Mouse (Mus musculus) hindbrain, embryonic 14.5 days (tissue): Measurements from ENCODE around the gene Hesx1. TPM values are rescaled to one million over a fixed set of nuclear protein-coding genes. Genes with fewer than 3 reads are reported as not detected.

Source experiments
- ATAC-seq: fragments of 200-750 bp; cut with Nextera tagmentation; 2 replicates; pipeline ENCODE4 v1.8.0; 2017; ENCODE audit warnings: moderate number of reproducible peaks, mild to moderate bottlenecking, moderate TSS enrichment, moderate library complexity; ENCODE audit not compliant: low FRiP score
- DNase-seq: peaks from one replicate; pipeline ENCODE4 v3.0.0-alpha.2; 2015; ENCODE audit warnings: low spot score
- H3K27ac ChIP-seq: fragments of 300-500 bp; sonication (generic); 2 replicates; pipeline ENCODE4 v1.5.1; 2014; ENCODE audit warnings: mild to moderate bottlenecking, moderate library complexity
- H3K27me3 ChIP-seq: fragments of 300-500 bp; sonication (generic); 2 replicates; pipeline ENCODE4 v1.6.1; 2014; ENCODE audit warnings: mild to moderate bottlenecking, low read length, mixed read lengths; ENCODE audit not compliant: control insufficient read depth, insufficient read depth
- H3K36me3 ChIP-seq: fragments of 300-500 bp; sonication (generic); replicated peaks from 2 replicates; pipeline ENCODE4 v1.6.1; 2014; ENCODE audit not compliant: control insufficient read depth, insufficient read depth
- H3K4me1 ChIP-seq: fragments of 300-500 bp; sonication (generic); replicated peaks from 2 replicates; pipeline ENCODE4 v1.6.1; 2014; ENCODE audit warnings: antibody characterized with exemption, low read length, mixed read lengths; ENCODE audit not compliant: control insufficient read depth, insufficient read depth
- H3K4me2 ChIP-seq: fragments of 300-500 bp; sonication (generic); replicated peaks from 2 replicates; pipeline ENCODE4 v1.6.1; 2014; ENCODE audit warnings: mild to moderate bottlenecking, moderate library complexity
- H3K4me3 ChIP-seq: fragments of 300-500 bp; sonication (generic); replicated peaks from 2 replicates; pipeline ENCODE4 v1.5.1; 2014; ENCODE audit warnings: mild to moderate bottlenecking, low read length
- H3K9ac ChIP-seq: fragments of 300-500 bp; sonication (generic); 2 replicates; pipeline ENCODE4 v1.6.1; 2014
- H3K9me3 ChIP-seq: fragments of 300-500 bp; sonication (generic); 2 replicates; pipeline ENCODE4 v1.6.1; 2016; ENCODE audit warnings: low read length; ENCODE audit not compliant: control insufficient read depth
- WGBS: fragments of 180-500 bp; shearing (Covaris S2); extraction: QIAGEN DNeasy Blood & Tissue Kit; methylation state at CpG from one replicate; pipeline ENCODE4 v1.1.7; 2014; 5-methylcytosine and 5-hydroxymethylcytosine counted together
- polyA plus RNA-seq: library from polyadenylated mRNA; unstranded; fragments of >200 nt; fragmentation: Nextera tagmentation; extraction: Ambion mirVana; gene quantifications from 2 replicates; pipeline ENCODE4 v1.2.1, GENCODE M21; 2014

The Hesx1 gene
- polyA plus RNA-seq, 1 experiment from 2014 or later: 0.20 TPM

DNA sequence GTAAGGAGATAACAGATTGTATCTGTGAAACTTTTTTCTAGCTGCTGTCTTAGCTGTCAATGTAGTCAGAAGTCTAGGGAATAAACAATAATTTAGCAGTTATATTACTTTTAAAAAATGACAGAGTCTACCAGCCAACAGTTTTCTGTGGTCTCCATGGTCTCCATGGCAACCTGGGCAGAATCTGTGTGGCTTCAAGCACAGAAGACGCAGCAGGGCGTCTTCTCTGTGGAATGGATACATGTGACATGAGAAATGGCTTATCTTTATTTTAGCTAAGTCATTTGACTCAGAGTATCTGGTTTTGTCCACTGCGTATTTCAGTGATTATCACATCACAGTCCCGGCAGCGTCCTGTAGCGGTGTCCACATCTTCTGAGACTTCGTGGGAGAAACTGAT lies 18.0 kb upstream of the Hesx1 start:
- no peak overlapping the region for H3K4me2 ChIP-seq
- peak; percentile 37 for DNase-seq
- H3K27me3 ChIP-seq: no peaks in the 10 kb centered on the region
- ATAC-seq: no peak
- peaks cover 8% of the 10 kb centered on the region; the same call in 1 of the 2 replicates for H3K4me1 ChIP-seq
- H3K9ac ChIP-seq: no peak overlapping the region
- no peak overlapping the region for H3K27ac ChIP-seq
- 28% methylated on average over 7 of the region's 7 CpGs for WGBS
- no peaks in the 10 kb centered on the region for H3K36me3 ChIP-seq
- H3K9me3 ChIP-seq: peaks cover 6% of the 10 kb centered on the region; the same call in 1 of the 2 replicates
- H3K4me3 ChIP-seq: no peak overlapping the region

DNA sequence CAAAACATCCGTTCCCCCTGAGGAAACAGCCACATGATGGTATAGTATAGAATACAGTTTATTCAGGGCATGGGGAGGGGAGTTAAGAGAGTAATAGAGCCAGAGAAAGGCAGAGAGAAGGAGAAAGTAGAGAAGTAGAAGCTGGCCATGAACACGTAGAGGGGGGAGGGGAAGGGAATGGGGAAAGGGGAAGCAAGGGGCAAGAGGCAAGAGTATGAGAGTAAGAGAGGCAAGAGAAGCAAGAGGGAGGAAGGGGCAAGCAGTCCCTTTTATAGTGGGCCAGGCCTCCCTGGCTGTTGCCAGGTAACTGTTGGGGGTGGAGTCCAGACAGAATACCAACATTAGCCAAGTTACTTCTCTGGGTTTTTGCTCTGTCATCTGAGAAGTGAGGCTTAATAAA lies 16.7 kb upstream of the Hesx1 start:
- ATAC-seq (no peak), DNase-seq (no peak)
- H3K4me1 ChIP-seq: 0 out of 2 replicates have a peak, but pooled peaks cover 7% of the 10 kb centered on the region
- H3K9me3 ChIP-seq: peaks cover 6% of the 10 kb centered on the region; the same call in 1 of the 2 replicates
- H3K4me3 ChIP-seq: no peak overlapping the region
- H3K27ac ChIP-seq: no peak overlapping the region
- H3K4me2 ChIP-seq: no peak overlapping the region
- H3K36me3 ChIP-seq: no peaks in the 10 kb centered on the region
- no peak overlapping the region for H3K9ac ChIP-seq
- no peaks in the 10 kb centered on the region for H3K27me3 ChIP-seq
- 45% methylated on average over 2 of the region's 2 CpGs for WGBS

DNA sequence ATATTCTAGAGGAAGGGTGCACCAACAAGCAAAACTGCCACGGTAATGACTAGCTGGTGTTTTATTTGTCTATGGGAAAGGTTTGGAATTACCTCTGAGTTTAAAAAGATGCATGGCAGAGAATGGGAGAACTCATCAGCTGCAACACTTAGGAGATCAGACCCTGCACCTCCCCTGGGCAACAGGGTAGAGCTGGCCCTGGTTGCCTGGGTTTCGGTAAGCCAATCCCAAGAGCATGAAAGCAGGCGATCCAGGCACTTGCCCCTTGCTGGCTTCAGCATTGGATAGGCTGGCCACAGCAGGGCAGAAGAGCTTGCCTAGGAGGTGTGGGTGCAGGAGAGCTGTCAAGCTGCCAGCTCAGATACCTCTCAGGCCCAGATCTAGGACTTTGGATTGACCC lies 14.4 kb upstream of the Hesx1 start:
- ATAC-seq: no peak
- Histone ChIP-seq H3K9me3 (peaks cover 6% of the 10 kb centered on the region; the same call in 1 of the 2 replicates), H3K36me3 (no peaks in the 10 kb centered on the region), H3K4me2 (no peak overlapping the region), H3K4me3 (no peak overlapping the region), H3K9ac (no peak overlapping the region), H3K27me3 (no peaks in the 10 kb centered on the region), H3K27ac (no peak overlapping the region), H3K4me1 (0 out of 2 replicates have a peak, but pooled peaks cover 7% of the 10 kb centered on the region)
- WGBS: 87% methylated on average over 3 of the region's 3 CpGs
- DNase-seq: no peak

DNA sequence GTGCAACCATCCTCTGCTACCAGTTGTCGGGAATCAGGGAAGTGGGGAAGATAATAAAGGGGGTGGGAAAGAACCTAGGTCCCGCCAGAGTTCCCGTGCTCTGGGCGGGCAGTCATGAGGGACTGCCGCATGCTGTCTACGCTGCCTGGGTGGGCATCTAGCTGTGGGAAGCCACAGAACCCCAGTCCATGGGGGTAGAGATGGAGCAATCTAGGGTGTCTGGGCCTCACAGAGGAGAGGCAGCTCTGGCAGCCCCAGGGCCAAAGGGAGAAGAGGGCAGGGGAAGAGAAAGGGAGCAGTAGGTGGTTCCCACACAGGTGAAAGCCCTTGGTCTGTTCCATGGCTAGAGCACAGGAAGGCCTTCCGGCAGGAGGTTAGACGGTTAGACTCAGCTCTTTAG lies 13.2 kb upstream of the Hesx1 start:
- no peak overlapping the region for H3K4me2 ChIP-seq
- no peak overlapping the region for H3K9ac ChIP-seq
- WGBS: 95% methylated on average over 8 of the region's 8 CpGs

DNA sequence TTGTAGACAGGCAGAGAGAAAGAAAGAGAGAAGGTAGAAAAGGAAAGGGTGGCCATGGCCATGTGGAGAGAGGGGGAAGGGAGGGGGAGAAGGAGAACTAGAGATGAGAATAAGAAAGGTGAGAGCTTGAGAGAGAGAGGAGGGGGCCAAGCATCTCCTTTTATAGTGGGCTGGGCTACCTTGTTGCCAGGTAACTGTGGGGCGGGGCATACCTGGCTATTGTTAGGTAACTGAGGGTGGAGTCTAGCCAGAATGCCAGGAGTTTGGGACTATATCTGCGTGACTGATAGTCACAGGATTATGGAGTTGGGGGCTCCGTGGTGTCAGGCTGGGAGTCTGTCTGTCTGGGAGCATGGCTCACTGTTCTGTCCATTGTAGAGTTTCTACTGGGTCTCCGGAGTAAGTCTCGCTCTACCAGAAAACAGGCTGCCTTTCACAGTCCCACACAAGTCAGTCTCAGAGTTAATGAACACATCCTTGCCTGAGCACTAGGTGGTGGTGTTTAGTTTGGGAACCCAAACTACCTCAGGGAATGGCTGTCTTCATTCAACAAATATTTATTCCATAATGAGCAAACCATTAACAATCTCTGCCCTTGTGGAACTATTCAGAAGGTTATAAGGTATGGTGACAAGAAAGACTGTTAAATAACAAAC lies 12.6 kb upstream of the Hesx1 start:
- no peak for DNase-seq
- Histone ChIP-seq H3K27me3 (no peaks in the 10 kb centered on the region), H3K4me1 (0 out of 2 replicates have a peak, but pooled peaks cover 7% of the 10 kb centered on the region), H3K4me3 (no peak overlapping the region), H3K27ac (no peak overlapping the region), H3K9me3 (peaks cover 9% of the 10 kb centered on the region; the same call in 1 of the 2 replicates), H3K4me2 (no peak overlapping the region), H3K9ac (no peak overlapping the region), H3K36me3 (no peaks in the 10 kb centered on the region)
- WGBS: 58% methylated on average over 5 of the region's 5 CpGs
- ATAC-seq: no peak

More for the DNA sequence above, 13.2 kb upstream of the Hesx1 start:
- Histone ChIP-seq H3K4me3 (no peak overlapping the region), H3K27ac (no peak overlapping the region), H3K4me1 (0 out of 2 replicates have a peak, but pooled peaks cover 7% of the 10 kb centered on the region), H3K27me3 (no peaks in the 10 kb centered on the region), H3K36me3 (no peaks in the 10 kb centered on the region), H3K9me3 (peaks cover 9% of the 10 kb centered on the region; the same call in 1 of the 2 replicates)
- DNase-seq (no peak), ATAC-seq (no peak)

DNA sequence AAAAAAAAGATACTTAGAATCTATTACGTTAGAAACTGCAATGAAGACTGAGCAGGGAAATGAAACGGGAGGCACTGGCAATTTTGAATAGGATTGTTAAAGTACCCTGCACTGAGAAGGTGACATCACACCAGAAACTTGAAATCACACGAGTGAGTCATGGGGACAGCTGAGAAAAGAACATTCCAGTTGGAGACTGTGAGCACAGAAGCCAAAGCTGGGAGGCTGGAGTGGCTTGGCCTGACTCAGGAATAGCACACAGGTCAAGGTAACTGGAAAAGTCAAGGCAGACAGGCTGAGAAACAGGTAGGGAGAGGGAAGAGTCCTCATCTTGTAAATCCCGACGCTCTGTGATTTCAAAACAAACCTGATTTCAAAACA lies 12.1 kb upstream of the Hesx1 start:
- DNase-seq: no peak

DNA sequence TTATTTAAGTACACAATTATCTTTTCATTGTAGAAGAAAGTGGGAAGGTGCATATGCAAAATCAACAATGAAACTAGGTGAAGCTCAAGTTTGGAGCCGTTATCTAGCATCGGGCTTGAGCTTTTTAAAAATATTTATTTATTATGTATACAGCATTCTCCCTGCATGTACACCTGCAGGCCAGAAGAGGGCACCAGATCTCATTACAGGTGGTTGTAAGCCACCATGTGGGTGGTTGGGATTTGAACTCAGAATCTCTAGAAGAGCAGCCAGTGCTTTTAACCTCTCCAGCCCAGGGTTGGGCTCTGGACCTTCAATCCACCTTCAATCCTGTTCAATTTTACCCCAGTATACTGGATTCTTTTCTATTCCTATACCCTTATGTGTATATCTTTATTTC lies 5.5 kb upstream of the Hesx1 start:
- 78% methylated on average over 2 of the region's 2 CpGs for WGBS
- no peak overlapping the region for H3K4me3 ChIP-seq
- ATAC-seq (no peak), DNase-seq (no peak)
- H3K27ac ChIP-seq: no peak overlapping the region
- H3K4me2 ChIP-seq: no peak overlapping the region
- H3K9ac ChIP-seq: no peak overlapping the region
- H3K4me1 ChIP-seq: no peaks in the 10 kb centered on the region
- no peaks in the 10 kb centered on the region for H3K27me3 ChIP-seq
- H3K9me3 ChIP-seq: 0 out of 2 replicates have a peak, but pooled peaks cover 3% of the 10 kb centered on the region
- no peaks in the 10 kb centered on the region for H3K36me3 ChIP-seq

More for the DNA sequence above, 12.1 kb upstream of the Hesx1 start:
- Histone ChIP-seq H3K36me3 (no peaks in the 10 kb centered on the region), H3K9ac (no peak overlapping the region), H3K9me3 (peaks cover 9% of the 10 kb centered on the region; the same call in 1 of the 2 replicates), H3K4me2 (no peak overlapping the region), H3K27me3 (no peaks in the 10 kb centered on the region), H3K4me3 (no peak overlapping the region), H3K27ac (no peak overlapping the region), H3K4me1 (0 out of 2 replicates have a peak, but pooled peaks cover 2% of the 10 kb centered on the region)
- WGBS: 82% methylated on average over 5 of the region's 5 CpGs
- ATAC-seq: no peak

DNA sequence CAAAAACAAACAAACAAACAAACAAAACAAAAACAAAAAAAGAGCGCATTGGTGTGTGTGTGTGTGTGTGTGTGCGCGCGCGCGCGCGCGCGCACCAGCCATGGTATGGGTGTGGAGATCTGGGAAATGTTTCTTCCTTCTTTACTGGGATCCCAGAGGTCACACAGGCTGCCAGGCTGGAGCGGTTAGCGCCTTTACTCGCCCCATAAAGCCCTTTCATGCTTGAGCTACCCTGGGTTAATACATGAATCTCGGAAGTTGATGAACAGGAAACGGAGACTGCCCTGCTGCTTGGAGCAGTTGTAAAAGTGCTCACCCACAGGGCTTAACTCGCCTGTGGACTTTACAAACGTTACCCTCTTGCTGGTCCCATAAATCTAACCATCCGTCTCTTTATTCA lies 2.6 kb upstream of the Hesx1 start:
- DNase-seq: no peak
- ATAC-seq: no peak
- Histone ChIP-seq H3K4me1 (no peaks in the 10 kb centered on the region), H3K36me3 (no peaks in the 10 kb centered on the region), H3K27ac (no peak overlapping the region), H3K9ac (no peak overlapping the region), H3K27me3 (no peaks in the 10 kb centered on the region), H3K4me2 (no peak overlapping the region), H3K9me3 (no peaks in the 10 kb centered on the region), H3K4me3 (no peak overlapping the region)
- 65% methylated on average over 18 of the region's 18 CpGs for WGBS

DNA sequence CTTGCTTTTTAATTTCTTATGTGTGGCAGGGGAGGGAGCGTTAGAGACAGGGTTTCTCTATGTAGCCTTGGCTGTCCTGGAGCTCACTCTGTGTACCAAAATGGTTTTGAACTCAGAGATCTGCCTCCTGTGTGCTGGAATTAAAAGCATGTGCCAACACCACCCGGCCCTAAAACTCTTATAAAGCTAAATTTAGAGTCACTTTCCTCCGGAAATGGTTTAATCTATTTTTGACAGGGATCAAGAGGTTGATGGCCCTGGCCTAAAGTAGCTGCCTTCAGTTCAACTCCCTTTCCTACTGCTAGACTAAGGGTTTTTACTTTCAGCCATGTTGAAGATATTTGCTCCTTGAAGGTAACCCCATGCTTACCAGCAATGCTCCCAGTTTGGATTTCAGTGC lies 789 bp upstream of the Hesx1 start:
- no peaks in the 10 kb centered on the region for H3K27me3 ChIP-seq
- no peak overlapping the region for H3K27ac ChIP-seq
- no peak overlapping the region for H3K9ac ChIP-seq
- DNase-seq (no peak), ATAC-seq (no peak)
- H3K9me3 ChIP-seq: no peaks in the 10 kb centered on the region
- H3K4me2 ChIP-seq: no peak overlapping the region
- WGBS: 81% methylated on average over 3 of the region's 3 CpGs
- H3K4me1 ChIP-seq: no peaks in the 10 kb centered on the region
- no peaks in the 10 kb centered on the region for H3K36me3 ChIP-seq
- H3K4me3 ChIP-seq: no peak overlapping the region
